Mouse (Mus musculus): ENCODE results near the gene Slc5a10.

The Slc5a10 gene

DNA sequence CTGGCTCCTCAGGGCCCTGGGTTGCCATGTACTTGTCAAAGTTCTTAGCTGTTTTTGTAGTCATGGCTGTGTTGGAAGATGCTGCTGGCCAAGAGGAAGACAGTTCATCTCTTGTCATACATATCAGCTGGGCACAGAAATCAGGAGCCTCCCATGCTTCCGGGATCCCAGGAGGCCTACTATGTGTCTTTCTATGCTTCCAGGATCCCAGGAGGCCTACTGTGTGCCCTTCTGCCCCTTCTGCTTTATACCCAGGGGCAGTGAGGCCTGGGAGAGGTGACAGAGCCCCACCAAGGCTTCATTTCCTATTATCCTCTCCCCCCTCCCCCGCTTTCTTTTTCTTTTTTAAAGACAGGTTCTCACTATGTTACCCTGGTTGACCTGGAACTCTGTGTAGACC, 15.0 kb downstream of the Slc5a10 start:
- DNase-seq (ENCODE audit: low spot score in 2 of 2), result no peak

DNA sequence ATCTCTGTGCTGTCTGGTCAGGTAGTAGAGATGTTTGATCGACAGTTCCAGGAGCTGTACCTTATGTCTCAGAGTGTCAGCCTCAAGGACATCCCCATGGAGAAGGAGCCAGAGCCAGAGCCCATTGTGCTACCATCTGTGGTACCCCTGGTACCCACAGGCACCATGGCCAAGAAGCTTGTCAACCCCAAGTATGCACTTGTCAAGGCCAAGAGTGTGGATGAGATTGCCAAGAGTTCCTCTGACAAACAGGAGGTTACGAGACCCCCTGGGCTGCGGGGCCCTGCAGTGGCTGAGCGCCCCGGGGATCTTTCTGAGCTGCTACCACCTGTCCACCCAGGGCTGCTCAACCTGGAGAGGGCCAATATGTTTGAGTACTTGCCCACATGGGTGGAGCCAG, 18.1 kb downstream of the Slc5a10 start:
- no peak for DNase-seq (ENCODE audit: low spot score in 2 of 2)

DNA sequence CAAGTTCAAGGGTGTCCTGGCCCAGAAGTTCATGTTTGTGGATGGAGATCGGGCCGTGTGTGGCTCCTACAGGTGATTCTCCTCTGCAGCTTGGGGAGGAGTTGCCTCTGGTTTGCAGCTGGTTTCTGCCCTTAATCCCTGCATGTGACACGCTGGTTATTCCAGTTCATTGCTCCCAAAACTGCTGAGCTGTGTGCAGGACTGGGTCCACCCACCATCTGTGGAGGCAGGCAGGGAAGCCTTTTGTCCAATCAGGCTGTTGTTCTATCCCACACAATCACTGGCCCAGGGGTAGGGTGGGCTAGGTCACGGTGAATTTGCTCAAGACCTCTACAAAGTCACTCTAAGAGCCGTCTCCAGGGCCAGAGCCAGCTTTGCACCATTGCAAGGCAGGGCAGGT, 18.9 kb downstream of the Slc5a10 start:
- no peak for DNase-seq (ENCODE audit: low spot score in 2 of 2)

DNA sequence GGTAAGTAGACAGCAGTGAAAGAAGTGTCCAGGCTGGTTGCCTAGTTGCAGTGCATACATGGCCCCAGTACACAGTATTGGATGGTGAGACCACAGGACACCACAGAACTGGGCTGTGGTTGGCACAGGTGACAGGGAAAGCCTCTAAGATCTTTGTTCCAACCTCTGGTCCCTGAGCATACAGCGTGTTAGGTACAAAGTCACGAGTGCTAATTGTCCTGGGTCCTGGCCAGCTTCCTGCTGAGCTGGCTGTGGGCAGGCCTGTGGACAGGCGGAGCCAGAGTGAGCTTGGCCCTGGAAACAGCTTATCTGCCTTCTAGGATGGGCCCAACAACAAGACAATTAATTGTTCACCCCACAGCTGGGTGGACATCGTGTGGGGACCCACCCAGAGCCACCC, 20.7 kb downstream of the Slc5a10 start:
- no peak for DNase-seq (ENCODE audit: low spot score in 2 of 2)

DNA sequence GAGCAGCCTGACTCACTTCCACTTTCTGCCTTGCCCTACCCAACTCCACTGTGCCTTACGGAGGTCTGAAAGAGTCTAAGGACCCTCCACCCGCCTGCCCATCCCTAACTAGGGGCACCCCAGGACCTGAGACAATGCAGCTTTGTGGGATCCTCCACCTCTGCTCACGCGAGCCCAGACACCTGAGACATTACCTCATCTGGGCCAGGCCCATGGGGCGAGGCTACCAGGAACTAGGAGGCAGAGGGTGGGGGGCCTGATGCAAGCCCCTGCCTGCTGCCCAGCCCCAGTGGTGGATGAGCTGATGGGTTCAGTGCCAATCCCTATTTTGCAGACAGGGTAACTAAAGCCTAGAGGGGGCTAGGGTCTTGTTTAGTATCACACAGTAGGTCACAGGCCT, 21.2 kb downstream of the Slc5a10 start:
- no peak for DNase-seq (ENCODE audit: low spot score in 2 of 2)

DNA sequence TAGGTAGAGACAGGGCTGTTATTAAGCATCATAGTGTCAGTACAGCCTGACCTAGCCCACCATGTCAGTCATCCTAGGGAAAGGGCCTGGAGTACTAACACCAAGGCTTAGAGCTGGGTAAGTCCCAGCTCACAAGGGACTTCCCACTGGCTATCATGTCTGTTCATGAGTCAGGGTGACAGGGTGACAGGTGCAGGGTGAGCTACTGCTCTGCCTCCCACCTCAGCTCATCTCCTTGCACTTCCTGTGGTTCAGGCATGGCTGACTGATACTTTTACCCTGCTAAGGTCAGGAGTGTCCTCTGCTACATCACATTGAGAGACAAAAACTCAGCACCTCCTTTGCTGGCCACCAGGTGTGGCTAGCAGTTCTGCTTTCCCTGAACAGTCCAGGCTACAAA, 21.8 kb downstream of the Slc5a10 start:
- DNase-seq (ENCODE audit: low spot score in 2 of 2), result no peak

DNA sequence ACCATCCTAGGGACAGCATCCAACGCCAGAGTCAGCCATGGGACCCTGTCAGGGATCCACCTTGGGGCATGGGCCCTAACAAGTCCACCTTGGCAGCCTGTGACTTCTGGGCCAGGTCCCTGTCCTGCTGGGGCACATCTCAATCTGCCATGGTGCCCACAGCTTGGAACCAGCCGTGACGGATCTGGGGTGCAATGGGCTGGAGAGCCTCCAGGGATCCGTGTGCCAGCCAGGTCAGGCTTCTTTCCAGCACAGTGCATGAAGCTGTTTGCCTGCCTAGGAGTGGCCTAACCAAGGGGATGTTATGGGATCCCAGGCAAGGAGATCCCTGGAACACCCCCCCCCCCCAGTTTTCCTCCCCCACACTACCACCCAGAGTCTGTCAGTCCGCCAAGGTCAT, 27.6 kb downstream of the Slc5a10 start:
- no peak for DNase-seq (ENCODE audit: low spot score in 2 of 2)

DNA sequence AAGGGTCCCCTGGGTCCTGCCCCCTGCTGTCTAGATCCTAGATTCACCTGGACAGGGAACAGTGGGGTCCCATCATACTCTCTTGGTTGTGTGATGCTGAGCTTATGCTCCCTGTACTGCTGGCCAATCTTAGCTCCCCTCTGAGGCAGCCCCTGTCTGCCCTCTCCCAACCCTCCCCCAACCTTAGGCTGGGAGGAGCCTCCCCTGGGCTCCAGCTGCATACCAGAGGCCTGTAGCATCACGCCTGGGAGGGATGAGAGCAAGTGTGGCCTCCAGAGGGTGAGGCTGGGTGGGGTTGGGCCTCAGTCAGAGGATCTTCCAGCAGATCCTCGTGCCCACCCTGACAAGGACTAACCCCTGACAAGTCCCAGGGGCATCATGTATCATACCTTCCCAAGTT, 33.0 kb downstream of the Slc5a10 start:
- DNase-seq (ENCODE audit: low spot score in 2 of 2), result no peak

DNA sequence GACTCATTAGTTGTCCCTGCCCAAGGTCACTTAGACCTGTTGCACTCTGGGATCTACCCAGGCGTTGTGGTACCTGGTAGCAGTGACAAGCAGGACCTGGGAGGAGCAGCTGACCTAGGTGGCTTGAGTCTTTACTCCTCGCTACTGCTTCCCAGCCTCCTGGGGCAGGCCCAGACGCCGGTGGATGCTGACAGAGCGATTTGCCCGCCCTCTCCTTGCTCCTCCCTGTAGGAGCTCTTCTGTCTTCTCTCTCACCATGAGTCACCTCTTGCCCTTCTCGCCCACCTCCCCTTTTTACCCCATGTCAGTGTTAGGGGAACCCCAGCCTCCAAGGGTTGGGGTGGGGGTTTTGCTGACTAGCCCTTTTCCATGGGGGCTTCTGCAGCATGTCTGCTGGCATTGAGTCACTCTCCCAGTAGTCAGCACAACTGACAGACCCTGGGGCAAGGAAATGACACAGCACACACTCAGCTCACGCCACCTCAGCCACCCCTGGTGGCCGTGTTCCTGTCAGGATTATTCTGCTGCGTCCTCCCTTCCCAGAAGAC, 33.6 kb downstream of the Slc5a10 start:
- no peak for DNase-seq (ENCODE audit: low spot score in 2 of 2)

DNA sequence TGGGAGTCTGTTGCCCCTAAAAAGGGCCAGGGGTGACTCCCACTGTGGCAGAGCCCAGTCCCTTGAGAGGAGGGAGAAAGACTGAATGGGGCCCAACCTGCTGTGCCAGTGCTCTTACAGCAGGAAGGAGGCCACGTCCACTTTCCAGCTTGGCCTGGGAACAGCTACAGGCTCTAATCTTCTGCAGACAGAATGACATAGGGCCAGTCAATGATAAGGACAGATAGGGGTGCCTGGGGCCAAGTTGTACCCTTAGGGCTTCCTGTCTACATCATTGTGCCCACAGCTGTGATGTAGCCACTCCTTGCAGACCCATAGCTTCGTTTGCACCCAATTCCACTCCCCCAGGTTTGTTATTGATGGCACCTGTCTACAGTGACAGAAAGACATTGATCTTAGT, 34.5 kb downstream of the Slc5a10 start:
- no peak for DNase-seq (ENCODE audit: low spot score in 2 of 2)

DNA sequence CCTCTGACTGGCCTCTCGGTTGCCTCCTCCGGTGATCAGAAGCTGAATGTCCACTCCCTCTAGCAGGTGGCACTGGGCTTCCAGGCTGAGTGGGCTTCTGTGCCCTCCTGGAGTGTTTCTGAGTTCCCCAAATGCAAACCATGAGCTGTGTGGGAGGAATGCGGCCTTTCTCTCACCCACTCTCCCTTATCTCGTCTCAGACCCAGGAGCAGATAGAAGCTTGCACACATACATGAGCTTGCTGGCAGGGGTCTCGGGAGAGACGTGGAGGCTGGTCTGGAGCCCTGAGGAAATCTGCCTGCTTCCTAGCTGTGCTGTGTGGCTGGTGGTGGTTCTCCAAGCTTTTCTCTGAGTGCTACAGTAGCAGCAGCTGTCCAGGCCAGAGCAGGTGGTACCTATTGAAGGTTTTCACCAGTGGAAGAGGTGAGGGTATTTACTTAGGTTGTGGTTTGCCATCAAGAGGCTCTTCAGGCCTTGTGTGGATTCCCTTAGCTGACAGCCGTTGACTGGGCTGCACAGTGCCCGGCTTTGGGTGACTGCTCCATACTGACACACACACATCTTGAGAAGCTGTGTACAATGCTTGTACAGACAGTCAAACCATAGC, 35.4 kb downstream of the Slc5a10 start:
- no peak for DNase-seq (ENCODE audit: low spot score in 2 of 2)

DNA sequence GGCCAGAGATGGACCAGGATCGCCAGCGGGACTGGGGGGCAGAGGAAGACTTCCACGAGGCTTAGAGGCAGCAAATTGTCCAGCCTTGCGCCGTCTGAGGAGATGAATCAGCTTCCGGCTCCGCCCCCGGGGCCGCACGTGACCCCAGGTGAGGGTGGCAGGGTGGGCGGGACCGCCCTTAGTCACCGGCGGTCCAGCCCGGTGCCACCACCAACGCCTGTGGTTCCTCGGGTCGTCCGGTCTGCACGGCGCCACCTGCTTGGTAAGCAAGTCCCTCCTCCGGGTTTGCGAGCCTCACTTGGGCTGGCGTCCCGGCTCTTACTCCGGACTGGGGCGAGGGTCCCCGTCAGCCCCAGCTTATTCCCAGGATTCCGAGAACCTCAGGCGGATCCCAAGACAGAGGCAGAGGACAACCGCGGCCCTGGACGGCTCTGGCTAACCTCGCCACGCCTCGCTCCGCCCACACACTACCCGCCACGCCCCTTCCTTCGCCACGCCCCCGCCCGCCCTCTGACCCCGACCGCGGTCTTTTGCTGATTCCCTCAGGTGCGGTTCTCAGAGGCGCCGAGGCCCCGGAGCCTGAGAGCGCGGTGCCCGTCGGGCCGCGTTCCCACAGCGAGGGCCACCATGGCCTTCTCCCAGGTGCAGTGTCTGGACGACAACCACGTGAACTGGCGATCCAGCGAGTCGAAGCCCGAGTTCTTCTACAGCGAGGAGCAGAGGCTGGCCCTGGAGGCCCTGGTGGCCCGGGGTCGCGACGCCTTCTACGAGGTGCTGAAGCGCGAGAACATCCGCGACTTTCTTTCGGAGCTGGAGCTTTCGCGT, 36.5 kb downstream of the Slc5a10 start, which contains the start of gene Fam83g:
Gene Fam83g (plus strand): TSS at position 185 of the 825 bp plus-strand sequence.
- no peak for DNase-seq (ENCODE audit: low spot score in 2 of 2)

DNA sequence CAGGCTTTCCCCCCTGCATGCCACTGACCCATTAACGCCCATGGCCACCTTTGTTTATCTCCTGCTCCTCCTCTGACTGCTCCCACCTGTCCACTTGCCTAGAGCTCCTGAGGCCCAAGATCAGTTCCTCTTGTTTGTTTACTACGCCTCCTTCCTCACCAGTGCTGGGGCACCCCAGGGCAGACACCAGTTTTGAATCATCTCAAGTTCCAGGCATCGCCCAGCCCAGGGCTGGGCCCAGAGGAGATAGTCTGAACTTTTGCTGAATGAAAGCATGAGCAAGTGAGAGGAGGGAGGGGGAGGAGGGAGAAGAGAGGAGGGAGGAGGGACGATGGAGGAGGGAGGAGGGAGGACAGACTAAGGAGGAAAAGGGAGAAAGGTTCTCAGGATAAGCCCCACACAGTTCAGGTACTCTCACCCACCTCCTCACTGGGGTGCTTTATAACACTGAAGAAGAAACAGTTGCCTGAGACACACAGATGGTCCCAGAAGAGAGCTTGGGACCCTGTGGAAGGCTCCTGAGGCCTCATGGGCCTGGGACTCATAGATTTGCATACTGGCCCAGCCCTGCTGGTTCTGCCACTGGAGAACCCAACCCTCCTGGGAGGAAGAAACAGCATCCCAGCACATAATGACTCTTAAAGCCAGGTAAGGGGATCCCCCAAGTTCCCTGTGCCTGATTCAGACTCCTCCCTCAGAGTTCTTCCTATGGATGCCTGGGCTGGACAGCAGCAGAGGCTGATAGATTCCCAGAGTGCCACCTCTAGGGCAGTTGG, 41.3 kb downstream of the Slc5a10 start:
- no peak for DNase-seq (ENCODE audit: low spot score in 2 of 2)

DNA sequence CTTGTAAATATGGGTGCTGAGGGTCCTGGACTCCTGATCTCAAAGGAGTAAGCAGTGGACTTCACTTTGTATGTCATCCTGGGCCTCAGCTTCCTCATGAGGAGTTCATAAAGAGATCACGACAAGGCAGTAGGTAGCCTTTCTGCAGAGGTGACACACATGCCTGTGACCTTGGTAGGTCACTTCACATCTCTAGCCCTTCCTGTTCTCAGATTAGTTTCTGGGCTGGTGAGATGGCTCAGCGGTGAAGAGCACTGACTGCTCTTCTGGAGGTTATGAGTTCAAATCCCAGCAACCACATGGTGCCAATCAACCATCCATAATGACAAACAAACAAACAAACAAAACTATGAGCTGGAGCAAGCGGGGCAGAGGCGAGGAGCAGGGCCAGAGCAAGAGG, 42.9 kb downstream of the Slc5a10 start:
- no peak for DNase-seq (ENCODE audit: low spot score in 2 of 2)

DNA sequence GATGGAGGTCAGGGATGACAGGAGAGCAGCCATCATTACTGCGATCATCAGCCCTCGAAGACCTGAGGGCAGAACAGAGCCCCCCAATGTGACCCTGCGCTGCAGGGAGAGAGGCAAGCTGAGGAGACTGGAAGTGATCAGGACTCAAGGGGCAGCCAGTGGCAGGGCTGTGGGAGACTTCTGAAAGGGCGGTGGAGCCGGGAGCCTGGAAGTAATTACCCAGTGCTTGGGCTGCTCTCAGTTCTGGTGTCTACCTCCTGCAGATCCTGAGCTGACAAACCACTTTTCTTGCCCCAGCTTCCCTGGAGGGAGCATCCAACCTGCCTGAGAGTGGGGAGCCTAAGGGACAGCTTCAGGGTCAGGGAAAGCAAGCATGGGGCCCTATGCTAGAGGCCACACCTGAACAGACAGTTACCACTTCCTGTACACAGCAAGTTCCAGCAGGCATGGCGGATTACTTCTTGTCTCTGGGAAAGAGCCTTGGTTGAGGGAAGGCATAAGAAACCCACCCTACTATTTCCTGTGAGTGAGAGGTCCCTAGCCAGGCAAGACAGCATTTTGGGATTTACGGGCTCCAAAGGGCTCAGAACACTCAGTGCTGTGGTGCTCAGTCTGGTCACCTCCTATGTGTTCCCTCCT, 44.3 kb downstream of the Slc5a10 start:
- DNase-seq (ENCODE audit: low spot score in 2 of 2), result no peak

DNA sequence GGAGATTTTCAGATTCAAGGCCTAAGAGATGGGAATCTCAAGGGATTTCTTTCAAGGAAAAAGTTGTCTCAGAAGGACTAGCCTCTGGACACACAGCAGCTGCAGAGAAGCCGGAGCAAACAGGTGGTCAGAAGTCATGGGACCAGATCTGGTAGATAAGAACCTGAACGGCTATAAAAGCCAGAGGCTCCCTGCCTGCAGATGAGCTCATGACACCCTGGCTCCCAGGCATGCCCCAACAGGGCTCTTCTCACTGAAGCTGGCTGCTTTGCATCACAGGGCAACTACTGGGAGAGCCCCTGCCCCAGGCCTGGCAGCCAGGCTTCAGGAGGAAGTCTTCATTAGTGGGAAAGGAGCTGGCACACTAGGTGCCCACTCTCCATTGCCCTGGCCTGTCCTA, 45.3 kb downstream of the Slc5a10 start:
- DNase-seq (ENCODE audit: low spot score in 2 of 2), result no peak

DNA sequence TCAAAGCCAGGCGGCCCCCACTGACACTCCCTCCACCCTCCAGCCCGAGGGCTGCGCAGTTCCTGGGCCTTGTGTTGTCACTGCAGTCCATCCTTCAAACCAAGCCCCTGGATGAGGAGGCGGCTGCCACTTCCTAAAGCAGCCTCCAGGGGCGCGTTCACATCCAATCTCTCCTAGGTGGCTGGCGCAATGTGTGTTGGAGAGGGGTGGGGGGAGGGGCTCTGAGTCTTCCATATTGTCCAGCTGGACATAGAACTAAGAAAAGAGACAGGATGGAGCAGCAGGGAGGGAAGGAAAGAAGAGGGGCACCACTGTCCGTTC, 45.8 kb downstream of the Slc5a10 start:
- DNase-seq (ENCODE audit: low spot score in 2 of 2), result no peak

DNA sequence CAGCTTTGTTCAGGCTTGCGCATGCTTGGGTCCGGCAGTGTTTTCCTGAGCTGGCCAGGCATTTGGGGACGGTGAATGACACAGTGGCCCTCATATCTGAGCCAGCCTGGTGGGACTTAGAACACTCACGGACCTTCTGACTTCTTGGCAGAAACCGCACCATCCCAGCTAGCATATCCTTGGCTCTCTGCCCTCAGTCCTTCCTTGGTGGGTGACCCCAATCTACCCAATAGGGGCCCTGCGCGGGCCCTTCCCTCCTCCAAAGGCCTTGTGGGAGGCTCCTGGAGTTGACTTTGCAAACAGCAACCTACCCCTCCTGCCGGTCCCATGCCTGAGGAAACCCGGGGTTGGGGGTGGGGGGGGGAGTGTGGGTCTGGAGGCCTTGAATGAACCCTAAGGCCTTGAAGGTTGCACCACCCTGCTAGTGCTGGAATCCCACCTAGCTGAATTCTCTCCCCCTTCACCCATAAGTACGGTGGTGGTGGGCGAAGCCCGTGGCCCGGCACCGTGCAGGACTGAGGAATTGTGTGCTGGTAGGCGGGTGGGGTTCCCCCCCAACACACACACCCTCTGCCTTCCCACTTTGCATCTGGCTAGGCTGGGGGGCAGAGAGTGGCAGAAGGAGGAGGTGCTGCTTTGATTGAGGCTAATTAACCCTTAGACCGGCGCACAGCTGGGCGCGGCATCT, 46.3 kb downstream of the Slc5a10 start:
- no peak for DNase-seq (ENCODE audit: low spot score in 2 of 2)

DNA sequence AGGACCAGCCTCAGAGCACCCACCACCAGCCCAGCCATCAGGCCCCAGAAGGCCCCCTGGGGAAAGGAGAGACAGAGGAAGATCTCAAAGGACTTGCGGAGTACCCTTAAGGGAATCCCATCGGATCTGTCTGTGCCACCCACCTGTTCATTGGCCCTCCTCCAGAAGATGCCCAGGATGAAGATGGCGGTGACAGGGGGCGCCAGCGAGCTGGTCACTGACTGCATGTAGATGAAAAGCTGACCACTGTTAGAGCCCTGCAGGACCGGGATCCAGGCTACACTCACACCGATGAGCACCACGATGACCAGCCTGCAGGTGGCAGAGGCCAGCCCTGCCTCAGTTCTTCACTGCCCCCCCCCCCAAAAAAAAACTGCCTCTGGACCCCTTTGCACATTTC, 46.9 kb downstream of the Slc5a10 start:
- peak in 1 of 2 experiments; percentile 29 for DNase-seq (ENCODE audit: low spot score in 2 of 2)

DNA sequence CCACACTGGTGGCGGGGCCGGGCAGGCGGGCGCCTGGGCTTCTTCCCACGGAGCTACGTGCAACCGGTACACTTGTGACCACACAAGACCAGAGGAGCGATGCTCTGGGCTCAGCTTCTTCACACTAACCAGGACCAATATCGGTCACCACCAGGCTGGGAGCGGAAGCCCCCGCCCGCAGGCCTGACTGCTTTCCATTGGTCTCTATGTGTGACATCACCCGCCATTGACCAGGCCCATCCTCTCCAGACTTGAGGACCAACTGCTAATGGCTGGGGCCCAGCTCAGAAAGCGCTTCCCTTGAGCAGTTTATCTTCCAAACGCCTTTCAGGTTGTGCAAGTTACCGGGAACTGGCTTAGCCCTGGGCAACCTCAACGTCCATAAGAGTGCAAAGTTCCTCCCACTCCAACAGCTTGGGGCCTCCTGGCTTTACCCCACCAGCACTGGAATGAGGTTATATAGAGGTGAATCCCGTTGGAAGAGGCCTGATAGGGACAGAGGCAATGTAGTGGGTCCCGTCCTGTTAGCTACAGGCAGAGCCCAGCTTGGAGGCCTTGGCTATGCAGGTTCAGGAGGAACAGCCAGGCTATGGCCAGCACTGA, 48.7 kb downstream of the Slc5a10 start:
- no peak for DNase-seq (ENCODE audit: low spot score in 2 of 2)

Measured in left cerebral cortex, adult 9 months (tissue).